Mouse (Mus musculus): Measurements from ENCODE around the gene Gm48551.

Gene Gm48551

DNA sequence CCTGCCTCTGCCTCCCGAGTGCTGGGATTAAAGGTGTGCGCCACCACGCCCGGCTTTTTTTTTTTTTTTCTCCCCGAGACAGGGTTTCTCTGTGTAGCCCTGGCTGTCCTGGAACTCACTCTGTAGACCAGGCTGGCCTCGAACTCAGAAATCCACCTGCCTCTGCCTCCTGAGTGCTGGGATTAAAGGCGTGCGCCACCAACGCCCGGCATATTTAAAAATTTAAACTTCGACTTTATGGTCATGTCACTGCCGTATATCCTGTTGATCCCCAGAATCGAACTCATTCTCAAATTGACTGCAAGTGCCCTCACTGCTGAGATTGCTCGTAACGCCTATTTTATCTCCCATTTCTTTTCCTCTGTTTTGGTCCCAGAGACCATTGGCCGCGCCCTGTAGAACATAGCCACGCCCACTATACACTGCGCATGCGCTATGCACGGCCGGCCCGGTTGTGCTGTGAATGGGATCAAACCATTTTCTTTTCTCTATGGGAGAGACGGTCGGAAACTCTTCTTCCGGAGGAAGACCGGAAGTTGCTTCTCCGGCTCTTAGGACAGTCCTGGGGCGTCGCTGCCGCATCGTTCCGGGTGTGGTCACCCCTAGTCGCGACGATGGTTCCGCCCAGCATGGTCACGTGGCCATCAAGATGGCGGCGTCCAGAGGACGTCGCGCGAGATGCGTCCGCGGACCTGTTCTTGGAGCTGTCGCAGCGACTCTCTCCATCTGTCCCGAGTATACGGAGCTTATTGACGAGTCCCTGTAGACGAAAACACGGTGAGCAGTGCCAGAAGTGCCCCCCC lies at the start of gene Gm48551, which contains the start of gene Dohh:
Gene Gm48551, plus strand, starts transcription at position 665 of the 803 bp plus-strand sequence.
Gene Dohh, plus strand, starts transcription at position 627 of the 803 bp plus-strand sequence.
- no peak for TF ChIP-seq GATA4 (IDR thresholded peaks at IDR 0.05; ENCODE audit: insufficient replicate concordance, low read length)

DNA sequence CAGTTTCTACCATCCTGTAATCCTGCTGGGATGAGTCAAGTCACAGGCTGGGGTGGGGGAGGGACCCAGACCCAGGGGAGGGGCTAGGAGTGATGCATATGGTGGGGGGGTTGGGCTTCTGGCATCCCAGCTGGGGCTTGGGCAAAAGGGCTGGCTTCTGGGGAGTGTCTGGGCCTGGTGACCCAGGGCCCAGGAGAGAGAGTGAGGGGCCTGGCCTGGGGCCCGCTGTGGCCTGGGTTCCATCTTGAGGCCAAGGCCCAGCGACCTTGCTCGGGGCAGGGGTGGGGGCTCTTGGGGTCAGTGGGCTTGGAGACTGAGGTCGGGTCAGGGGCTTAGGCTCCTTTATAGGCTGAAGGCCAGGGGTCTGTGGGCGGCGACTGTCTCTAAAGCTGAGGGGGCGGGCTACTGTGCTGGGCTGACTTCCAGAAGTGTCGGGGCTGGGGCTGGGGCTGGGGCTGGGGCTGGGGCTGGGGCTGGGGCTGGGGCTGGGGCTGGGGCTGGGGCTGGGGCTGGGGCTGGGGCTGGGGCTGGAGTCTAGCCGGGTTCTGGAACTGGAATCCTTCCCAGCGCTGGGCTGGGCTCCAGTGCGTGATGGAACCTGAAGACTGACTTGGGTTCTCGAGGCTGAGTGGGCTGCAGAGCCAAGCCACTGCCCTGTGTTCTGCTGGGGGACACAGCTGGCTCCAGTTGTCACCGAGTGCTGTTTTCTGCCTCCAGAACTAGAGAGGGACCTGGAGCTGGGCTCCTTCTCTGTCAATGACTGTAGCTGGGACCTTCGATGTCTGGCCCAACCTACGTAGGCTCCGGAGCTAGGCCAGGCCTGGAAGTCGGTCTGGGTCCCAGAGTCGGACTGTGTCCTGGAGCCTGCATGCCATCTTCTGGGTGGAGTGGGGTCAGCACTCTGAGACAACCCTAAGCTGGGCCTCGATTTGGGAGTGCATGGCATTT lies 48.6 kb upstream of the Gm48551 start:
- TF ChIP-seq GATA4 (IDR thresholded peaks at IDR 0.05; ENCODE audit: insufficient replicate concordance, low read length): no peak

DNA sequence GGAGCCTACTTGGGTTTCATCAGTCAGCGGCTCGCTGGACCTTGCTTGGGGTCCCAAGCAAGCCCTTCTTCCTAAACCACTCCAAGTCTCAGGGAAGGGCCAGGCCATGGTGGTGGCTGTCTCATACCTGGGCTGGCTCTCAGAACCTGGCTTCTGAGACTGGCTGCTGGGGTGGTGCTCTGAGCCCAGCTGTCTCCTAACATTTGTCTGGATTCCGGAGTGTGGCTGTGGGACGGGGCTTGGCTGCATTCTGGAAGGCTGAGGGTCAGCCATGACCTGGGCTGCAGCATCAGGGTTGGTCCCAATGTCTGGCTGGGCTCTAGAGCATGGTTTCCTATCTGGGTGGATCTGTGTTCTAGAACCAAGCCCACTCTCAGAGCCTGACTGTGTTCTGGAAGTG lies 47.7 kb upstream of the Gm48551 start:
- TF ChIP-seq GATA4 (IDR thresholded peaks at IDR 0.05; ENCODE audit: insufficient replicate concordance, low read length): no peak

DNA sequence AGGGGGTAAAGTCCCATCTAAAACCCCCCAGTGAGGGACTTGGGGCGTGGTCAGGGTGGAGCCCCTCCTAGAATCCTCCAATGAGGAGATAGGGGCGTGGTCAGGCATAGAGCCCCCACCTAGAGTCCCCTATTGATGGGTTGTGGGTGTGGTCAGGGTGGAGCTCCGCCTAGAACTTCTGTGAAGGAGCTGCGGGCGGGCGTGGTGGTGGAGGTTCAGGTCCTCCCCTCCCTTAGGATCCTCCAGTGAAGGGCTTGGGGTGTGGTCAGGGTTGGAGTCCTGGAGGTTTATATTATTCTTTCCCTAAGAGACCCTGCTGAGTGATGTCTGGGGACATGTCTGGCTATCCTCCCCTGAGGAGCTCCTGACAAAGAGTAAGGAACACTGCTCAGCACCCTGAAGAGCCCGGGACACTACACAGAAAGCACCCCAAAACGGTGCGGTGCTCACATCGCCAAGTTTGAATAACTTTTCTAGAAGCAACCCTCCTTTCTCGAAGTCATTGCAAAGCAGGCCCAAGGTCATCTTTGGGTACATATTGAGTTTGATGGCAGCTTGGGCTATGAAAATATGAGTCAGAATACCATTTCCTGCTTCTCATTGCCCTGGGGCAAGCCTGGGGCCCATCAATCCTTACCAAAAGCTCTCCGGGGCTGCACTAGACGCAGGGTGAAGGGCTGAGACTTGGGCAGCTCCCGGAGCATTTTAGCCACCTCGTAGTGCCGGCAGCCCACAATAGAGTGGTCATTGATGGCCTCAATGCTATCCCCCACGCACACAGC lies 43.5 kb upstream of the Gm48551 start:
- no peak for TF ChIP-seq GATA4 (IDR thresholded peaks at IDR 0.05; ENCODE audit: insufficient replicate concordance, low read length)

DNA sequence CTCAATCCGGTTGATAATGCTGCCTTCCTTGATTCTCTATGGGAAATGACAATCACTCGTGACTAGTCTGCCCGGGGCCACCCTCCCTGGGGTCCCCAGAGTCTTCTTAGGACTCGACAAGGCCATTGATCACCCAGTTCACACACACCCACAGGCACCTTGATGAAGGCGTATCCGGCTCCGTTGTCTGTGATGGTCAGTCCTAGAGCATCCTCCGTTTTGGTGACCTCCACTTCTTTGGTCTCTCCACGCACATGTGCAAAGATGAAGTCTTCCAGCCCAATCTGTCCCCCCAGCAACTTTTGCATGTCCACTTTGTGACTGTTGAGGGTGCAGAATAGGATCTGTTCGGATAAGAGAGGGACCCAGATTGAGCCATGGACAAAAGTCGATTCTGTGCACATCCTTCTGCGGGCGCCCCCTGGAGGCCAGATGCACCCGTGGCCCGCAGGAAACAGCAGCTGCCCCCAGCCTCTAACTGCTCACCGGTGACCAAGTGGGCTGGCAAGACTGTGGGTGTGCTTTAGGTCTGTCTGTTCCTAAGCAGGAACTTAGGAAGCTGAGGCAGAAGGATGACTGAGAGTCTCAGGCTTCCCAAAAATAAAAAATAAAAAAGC lies 42.8 kb upstream of the Gm48551 start:
- TF ChIP-seq GATA4 (IDR thresholded peaks at IDR 0.05; ENCODE audit: insufficient replicate concordance, low read length): no peak

DNA sequence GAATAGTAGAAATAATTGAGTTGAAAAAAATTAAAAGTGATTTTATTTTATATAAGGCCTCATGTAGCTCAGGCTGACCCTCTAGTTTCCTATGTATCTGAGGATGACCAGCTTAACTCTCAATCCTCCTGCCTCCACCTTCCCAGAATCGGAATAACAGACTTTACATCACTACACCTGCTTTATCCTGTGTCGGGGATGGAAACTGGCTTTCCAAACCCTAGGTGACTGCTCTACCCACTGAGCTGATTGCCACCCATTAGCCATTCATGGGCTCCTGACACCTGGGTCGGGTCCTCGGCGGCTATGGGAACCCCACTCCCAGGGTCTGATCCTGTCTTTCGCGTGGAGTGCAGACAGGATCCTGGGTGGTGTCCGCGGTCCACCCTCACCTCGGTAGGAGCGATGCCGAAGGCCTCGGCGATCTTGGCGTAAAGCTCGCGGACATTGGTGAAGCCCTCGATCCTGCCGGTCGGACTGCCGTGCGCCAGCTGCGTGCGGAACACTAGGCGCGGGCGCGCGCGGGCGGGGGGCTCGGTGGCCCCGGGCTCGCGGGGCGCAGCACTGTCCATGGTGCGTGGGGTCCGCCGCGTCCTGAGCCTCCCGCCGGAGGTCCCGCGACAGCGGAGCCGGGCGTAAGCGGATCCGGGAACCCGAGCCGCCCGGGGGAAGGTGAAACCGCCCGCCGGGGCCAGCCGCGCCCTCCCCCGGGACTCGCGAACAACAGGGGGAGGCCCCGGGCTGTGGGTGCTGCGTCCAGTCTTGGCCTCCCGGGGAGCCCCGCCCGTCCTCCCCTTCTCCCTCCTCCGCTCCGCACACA lies 41.4 kb upstream of the Gm48551 start, which contains the start of gene Gipc3:
Gene Gipc3, minus strand, starts transcription at position 581 of the 820 bp plus-strand sequence.
- TF ChIP-seq GATA4 (IDR thresholded peaks at IDR 0.05; ENCODE audit: insufficient replicate concordance, low read length): no peak

DNA sequence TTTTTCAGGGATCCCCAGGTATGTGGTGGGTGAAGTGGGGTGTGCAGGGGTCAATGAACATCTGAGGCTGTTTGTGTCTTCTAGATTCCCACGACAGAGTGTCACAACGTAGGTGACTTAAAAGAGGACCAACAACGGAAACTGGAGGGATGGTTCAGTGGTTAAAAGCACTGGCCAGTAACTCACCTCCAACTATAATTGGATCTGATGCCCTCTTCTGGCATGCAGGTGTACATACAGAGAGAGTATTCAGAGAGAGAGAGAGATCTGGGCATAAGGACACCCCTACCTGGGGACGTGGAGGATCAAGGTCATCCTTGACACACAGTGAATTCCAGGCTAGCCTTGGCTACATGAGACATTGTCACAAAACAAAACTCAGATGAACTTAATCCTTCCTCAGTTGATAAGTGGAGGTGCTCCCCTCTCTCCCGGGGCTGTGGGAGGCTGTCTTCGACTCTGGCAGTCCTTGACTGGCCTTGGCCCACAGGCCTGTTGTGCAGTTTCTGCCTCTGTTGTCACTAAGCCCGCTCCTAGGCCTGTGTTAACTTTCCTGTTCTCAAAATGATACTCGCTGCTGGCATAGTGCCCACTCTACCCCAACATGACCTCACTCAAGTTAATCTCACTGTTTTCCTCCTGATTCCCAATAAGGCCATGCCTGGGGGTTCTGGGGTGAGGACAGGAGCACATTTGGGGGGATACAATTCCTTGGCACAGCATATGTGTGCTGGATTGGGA lies 39.7 kb upstream of the Gm48551 start:
- no peak for TF ChIP-seq GATA4 (IDR thresholded peaks at IDR 0.05; ENCODE audit: insufficient replicate concordance, low read length)

DNA sequence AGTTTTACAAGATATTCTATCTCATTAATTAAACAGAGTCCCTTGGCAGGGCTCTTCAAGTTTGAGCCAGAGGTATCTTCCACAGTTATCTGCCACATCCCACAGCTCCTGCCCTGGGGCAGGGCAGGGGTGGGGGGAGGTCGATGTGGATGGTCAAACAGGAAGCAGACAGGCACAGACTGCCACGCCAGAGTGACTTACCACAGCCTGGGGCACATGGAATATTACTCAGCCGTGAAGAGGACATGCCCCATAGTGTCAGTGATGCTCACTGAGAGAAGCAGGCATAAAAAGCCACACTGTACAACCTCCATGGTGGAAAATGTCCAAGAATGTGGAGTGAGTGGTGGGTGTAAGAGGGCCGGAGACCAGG lies 39.1 kb upstream of the Gm48551 start:
- no peak for TF ChIP-seq GATA4 (IDR thresholded peaks at IDR 0.05; ENCODE audit: insufficient replicate concordance, low read length)

DNA sequence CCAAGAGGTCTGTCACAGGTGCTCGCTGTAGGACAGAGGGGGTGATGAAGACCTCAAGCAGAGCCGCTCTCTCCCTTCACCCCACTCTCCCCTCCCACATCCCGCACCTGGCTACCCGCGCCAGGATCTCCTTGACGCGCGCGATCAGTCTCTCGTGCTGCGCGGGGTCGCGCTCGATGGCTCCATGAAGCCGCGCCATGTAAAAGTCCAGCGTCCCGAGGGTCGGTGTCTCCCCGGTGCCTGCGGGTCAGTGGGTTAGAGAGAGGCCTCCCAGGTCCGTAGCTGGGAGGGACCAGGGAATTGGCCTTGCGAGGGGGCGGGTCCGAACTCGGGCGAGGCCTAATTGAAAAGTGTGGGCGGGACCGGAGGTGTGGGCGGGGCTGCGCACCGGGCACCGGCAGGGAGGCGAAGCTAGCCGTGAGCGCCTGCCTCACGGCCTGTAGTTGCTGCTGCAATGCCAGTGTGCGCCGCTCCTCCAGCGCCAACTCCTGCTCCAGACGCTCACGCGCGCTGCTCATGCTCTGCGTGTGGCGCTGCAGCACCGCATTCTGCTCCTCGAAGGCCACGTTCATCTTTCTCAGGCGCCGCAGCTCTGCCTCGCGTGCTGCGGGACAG lies 37.7 kb upstream of the Gm48551 start:
- TF ChIP-seq GATA4 (IDR thresholded peaks at IDR 0.05; ENCODE audit: insufficient replicate concordance, low read length): no peak

DNA sequence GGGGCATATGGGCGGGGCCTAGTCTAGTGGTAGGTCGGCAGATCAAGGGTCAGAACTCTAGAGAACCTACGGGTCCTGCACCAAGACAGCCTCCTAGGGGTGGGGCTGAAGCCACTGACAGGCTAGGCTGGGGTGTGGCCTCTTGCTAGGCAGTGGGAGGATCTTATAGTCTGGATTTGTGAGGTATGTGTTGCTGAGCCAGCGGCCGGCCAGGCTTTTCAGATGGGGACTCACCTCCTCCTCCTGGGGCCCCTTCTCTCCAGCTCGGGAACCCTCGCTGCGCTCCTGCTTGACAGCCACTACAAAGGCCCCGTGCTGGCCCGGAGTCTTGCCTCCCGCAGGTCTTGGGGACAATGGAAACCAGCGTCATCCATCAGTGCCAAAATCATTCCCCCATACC lies 35.1 kb upstream of the Gm48551 start:
- TF ChIP-seq GATA4 (IDR thresholded peaks at IDR 0.05; ENCODE audit: insufficient replicate concordance, low read length): no peak

DNA sequence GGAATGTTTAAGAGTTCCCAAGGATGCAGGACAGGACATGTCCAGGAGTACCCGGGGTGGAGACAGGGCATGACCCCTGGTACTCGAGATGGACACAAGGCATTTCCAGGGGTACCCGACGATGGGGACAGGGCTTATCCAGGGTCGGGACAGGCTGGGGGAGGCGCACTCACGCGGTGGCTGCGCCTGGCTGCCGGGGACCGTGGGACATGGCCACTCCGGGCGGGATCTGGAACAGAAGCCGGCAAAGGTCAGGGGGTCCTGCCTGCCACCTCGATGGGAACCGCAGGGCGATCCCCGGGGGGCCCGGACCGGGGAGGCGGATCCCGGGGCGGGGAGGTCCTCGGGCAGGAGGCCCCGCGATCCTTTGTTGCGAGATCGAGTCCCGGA lies 34.3 kb upstream of the Gm48551 start:
- TF ChIP-seq GATA4 (IDR thresholded peaks at IDR 0.05; ENCODE audit: insufficient replicate concordance, low read length): no peak

DNA sequence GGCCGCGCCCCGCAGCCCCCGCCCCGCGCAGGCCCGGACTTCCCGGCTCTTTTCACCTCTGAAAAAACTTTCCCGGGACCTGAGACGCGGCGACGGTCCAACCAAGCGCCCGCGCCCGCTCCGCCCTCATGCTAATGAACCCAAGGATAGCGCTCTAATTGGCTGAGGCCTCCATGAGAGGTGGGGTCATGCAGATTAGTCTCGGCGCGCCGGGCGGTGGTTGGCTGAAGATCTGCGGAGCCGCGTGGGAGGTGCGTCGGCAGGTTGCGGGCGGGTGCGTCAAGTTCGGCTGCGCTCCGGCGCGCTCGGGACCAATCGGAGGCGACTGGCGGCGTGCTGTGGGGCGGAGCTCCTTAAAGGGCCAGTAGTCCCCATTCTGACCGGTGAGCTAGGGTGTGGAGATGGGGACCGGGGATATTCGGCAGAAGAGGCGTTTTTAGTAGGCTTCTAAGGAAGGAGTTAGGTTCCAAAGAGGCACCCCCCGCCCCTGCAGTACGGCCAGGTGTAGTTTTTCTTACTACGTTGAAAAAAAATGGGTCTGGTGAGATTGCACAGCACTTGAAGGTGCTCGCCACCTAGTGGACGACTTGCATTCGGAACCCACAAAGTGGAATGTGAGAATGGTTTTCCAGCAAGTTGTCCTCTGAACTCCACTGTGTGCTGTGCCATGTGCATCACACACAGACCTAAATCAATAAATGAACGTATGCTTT lies 33.8 kb upstream of the Gm48551 start, which contains the start of gene Hmg20b:
Gene Hmg20b, minus strand, starts transcription at position 130 of the 713 bp plus-strand sequence.
- peak; percentile 7; the same call in 1 of the 2 replicates for TF ChIP-seq GATA4 (IDR thresholded peaks at IDR 0.05; ENCODE audit: insufficient replicate concordance, low read length)

All from liver, adult (tissue).